Mouse (Mus musculus) liver, postnatal 0 days (tissue): ENCODE data around the gene Robo2.

ENCODE experiments used
- CTCF ChIP-seq: sonication (generic); IDR thresholded peaks from 2 replicates; pipeline ENCODE4 v1.5.1; 2016; ENCODE audit warnings: antibody characterized with exemption, low read depth
- EP300 ChIP-seq: IDR thresholded peaks from 2 replicates; pipeline ENCODE4 v1.6.1; 2016; ENCODE audit warnings: antibody characterized with exemption, low read depth, mild to moderate bottlenecking

GRCm38 (mm10) chr16:74022281-74022978 is 389.2 kb downstream of the Robo2 start:
- TF ChIP-seq CTCF (no peak), EP300 (no peak)
